Mouse (Mus musculus) lung, adult 2 months (tissue): ENCODE data around the gene Actrt3. TPM values are rescaled to one million over a fixed set of nuclear protein-coding genes. Genes with fewer than 3 reads are reported as not detected.

ENCODE experiments used
- DNase-seq: peaks from one replicate; pipeline ENCODE4 v3.0.0; 2022
- H3K4me1 ChIP-seq: fragments of 200-500 bp; 2 replicates; pipeline ENCODE4 v1.6.1; 2011; ENCODE audit warnings: low read length; ENCODE audit not compliant: control insufficient read depth, insufficient read depth
- H3K4me3 ChIP-seq: fragments of 200-500 bp; replicated peaks from 2 replicates; pipeline ENCODE3; 2011; ENCODE audit warnings: low read depth, mild to moderate bottlenecking, control low read depth, low read length; ENCODE audit errors: extremely low read depth
- CTCF ChIP-seq: fragments of 200-500 bp; IDR thresholded peaks from 2 replicates; pipeline ENCODE4 v1.5.1; 2011; ENCODE audit warnings: mild to moderate bottlenecking, low read length, control low read depth; ENCODE audit not compliant: insufficient read depth
- POLR2A ChIP-seq: fragments of 200-500 bp; IDR thresholded peaks from 2 replicates; pipeline ENCODE4 v1.6.1; 2011; ENCODE audit warnings: low read depth, mild to moderate bottlenecking, control low read depth, low read length, borderline replicate concordance; ENCODE audit errors: extremely low read depth
- WGBS: fragments of 180-500 bp; shearing (Covaris S2); methylation state at CpG from one replicate; pipeline ENCODE4 v1.1.7; 2018; 5-methylcytosine and 5-hydroxymethylcytosine counted together
- polyA plus RNA-seq: library from polyadenylated mRNA; depleted of rRNA; stranded (reverse); fragments of >200 nt; gene quantifications from 2 replicates; pipeline ENCODE4 v1.2.3, GENCODE M21; 2012

The Actrt3 gene
- polyA plus RNA-seq, 1 experiment: not detected

DNA sequence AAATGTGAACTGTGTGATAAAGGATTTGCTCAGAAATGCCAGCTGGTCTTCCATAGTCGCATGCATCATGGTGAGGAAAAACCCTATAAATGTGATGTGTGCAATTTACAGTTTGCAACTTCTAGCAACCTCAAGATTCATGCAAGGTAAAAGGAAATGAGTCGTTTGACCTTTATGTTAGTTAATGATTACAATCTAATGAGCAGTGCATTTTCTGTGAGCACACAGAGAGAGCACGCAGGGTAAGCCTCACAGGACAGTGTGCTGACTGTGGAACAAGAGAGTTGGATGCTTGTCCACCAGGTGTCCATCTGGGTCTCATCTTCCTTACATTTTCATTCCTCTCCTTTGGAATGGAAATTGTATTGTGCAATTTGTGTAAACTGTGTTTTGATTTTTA, 9.3 kb upstream of the Actrt3 start:
- TF ChIP-seq POLR2A (no peak), CTCF (no peak)
- WGBS: 74% methylated on average over 3 of the region's 3 CpGs
- Histone ChIP-seq H3K4me3 (no peak overlapping the region), H3K4me1 (no peaks in the 10 kb centered on the region)
- DNase-seq: no peak

DNA sequence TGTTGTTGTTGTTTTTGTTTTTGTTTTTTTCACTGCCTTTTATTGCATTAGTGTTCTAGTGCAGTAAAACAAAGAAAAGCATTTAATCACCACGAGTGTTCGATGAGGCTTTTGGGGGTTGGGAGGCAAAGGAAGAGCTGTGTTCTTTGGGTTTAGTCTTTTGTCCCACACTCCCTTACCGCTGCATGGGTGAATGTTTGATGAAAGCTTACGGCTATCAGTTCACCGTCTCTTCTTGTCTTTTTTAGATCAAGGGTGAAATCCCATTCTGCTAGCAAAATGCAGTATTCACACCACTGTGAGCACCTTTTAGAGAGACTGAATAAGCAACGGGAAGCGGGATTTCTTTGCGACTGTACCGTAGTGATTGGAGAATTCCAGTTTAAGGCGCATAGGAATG, 3.5 kb upstream of the Actrt3 start:
- DNase-seq: no peak
- no peak overlapping the region for H3K4me3 ChIP-seq
- peaks cover 4% of the 10 kb centered on the region; the same call in 1 of the 2 replicates for H3K4me1 ChIP-seq
- TF ChIP-seq CTCF (no peak), POLR2A (no peak)
- WGBS: 39% methylated on average over 10 of the region's 10 CpGs

GRCm38 (mm10) chr3:30602740-30603098, 3.0 kb upstream of the Actrt3 start:
- DNase-seq: no peak
- Histone ChIP-seq H3K4me1 (peaks cover 4% of the 10 kb centered on the region; the same call in 1 of the 2 replicates), H3K4me3 (peak overlapping the region; percentile 86)
- TF ChIP-seq CTCF: no peak
- no peak for TF ChIP-seq POLR2A
- WGBS: under 1% methylated on average over 27 of the region's 27 CpGs

GRCm38 (mm10) chr3:30602065-30602739, 2.5 kb upstream of the Actrt3 start, which contains the start of gene Mynn:
Mynn (plus strand) TSS chr3:30602065.
- WGBS: under 1% methylated on average over 40 of the region's 40 CpGs
- TF ChIP-seq POLR2A (peak; percentile 95; the same call in 1 of the 2 replicates), CTCF (peak; percentile 50)
- Histone ChIP-seq H3K4me1 (peaks cover 4% of the 10 kb centered on the region; the same call in 1 of the 2 replicates), H3K4me3 (peak within 1 kb of the TSS; percentile 86)
- peak; percentile 99 for DNase-seq

DNA sequence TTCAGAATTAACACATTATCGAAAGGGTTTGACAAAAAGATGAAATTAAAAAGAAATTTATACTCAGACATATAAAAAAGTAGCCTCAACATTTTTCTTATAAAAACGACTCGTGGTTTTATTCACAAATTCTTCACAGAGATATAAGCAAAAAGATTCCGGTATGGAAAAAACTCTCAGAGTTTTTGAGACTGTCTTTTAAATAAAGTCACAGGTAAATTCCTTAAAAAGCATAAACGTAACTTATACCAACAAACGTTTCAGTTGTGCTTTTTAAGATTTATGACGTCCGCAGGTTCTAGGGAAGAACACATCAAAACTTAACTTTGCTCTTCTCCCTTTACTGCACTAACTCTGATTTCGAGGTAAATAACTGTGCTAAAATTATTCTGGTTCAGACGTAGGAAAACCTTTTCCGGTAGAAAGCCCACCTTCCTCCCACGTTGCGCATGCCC, 1.9 kb upstream of the Actrt3 start:
- under 1% methylated on average over 13 of the region's 13 CpGs for WGBS
- TF ChIP-seq CTCF: no peak
- no peak for TF ChIP-seq POLR2A

DNA sequence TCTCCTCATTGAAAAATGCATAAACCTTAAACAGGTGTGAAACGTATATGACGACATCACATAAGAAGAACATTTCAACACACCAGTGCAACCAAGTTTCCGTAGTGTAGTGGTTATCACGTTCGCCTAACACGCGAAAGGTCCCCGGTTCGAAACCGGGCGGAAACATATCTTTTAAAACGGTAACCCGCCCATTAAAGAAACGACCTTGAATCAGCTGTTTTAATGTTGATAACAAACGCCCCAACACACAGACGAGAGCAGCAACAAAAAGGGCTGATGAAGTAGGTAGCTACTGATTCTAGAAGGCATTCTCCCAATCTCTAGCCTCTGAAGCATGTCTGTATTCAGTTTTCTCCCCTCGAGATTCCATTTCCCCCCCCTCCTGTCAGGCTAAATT, 1.4 kb upstream of the Actrt3 start:
- DNase-seq: peak; percentile 82
- Histone ChIP-seq H3K4me3 (peak overlapping the region; percentile 60), H3K4me1 (peaks cover 4% of the 10 kb centered on the region; the same call in 1 of the 2 replicates)
- under 1% methylated on average over 17 of the region's 17 CpGs for WGBS
- no peak for TF ChIP-seq CTCF
- no peak for TF ChIP-seq POLR2A

More for the DNA sequence above, 1.9 kb upstream of the Actrt3 start:
- H3K4me3 ChIP-seq: peak overlapping the region; percentile 86
- H3K4me1 ChIP-seq: peaks cover 4% of the 10 kb centered on the region; the same call in 1 of the 2 replicates
- DNase-seq: no peak

DNA sequence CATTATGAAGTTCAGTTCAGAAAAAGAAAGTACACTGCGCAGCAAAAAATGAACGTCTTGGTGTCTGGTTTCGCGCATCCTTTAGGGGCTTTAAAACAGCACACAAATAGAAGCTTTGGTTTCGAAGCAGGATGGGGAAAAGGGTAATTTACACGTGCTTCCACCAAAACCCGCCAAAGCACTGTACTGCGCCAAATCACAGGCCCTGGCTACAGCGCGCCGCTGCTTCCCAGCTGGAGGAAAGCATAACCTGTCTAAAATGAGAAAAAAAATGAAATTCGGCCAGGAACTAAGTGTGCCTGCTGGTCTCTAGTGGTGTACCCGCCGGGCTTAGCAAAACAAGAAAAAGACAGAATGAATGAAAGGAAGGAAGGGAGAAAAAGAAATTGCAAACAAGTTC, 978 bp upstream of the Actrt3 start:
- no peak for TF ChIP-seq CTCF
- WGBS: 2% methylated on average over 14 of the region's 14 CpGs
- Histone ChIP-seq H3K4me1 (peaks cover 4% of the 10 kb centered on the region; the same call in 1 of the 2 replicates), H3K4me3 (peak overlapping the region; percentile 60)
- DNase-seq: peak; percentile 34

GRCm38 (mm10) chr3:30597271-30597670, 2.5 kb downstream of the Actrt3 start:
- Histone ChIP-seq H3K4me3 (no peak overlapping the region), H3K4me1 (no peaks in the 10 kb centered on the region)
- WGBS: 87% methylated on average over 7 of the region's 7 CpGs
- no peak for DNase-seq
- TF ChIP-seq POLR2A (no peak), CTCF (no peak)

GRCm38 (mm10) chr3:30595111-30595832, 4.5 kb downstream of the Actrt3 start:
- WGBS: 1% methylated on average over 62 of the region's 62 CpGs
- Histone ChIP-seq H3K4me3 (peak overlapping the region; percentile 90), H3K4me1 (no peaks in the 10 kb centered on the region)
- peak; percentile 48 for DNase-seq
- TF ChIP-seq POLR2A (no peak), CTCF (no peak)
